Mouse (Mus musculus) left cerebral cortex, adult 2 months (tissue): ENCODE measurements around the gene Atp6v1fnb. TPM values are rescaled to one million over a fixed set of nuclear protein-coding genes. Genes with fewer than 3 reads are reported as not detected.

Source experiments
- DNase-seq, 2 experiments: peaks; one replicate each; pipeline ENCODE4 v3.0.0; 2021 to 2022; ENCODE audit warnings: low spot score in 2 of 2, mixed read lengths in 1 of 2; ENCODE audit errors: extremely low spot score in 1 of 2
- H3K27ac ChIP-seq: fragments of 200-600 bp; 2 replicates; pipeline ENCODE4 v1.8.1; 2022
- H3K4me3 ChIP-seq: fragments of 200-600 bp; 2 replicates; pipeline ENCODE4 v1.8.1; 2022
- CTCF ChIP-seq: fragments of 200-600 bp; IDR thresholded peaks from 2 replicates; pipeline ENCODE4 v1.8.1; 2022; ENCODE audit warnings: antibody characterized with exemption, mild to moderate bottlenecking, moderate library complexity
- intact Hi-C: fragments of 180-260 bp; cut with DNase I; formaldehyde crosslinking; loops from one replicate; pipeline ENCODE4 v1.15.1; 2025
- long read RNA-seq, 2 experiments: library from polyadenylated mRNA; stranded (forward); transcript quantifications; one replicate each; pipeline ENCODE4 v2.0.0; 2021; ENCODE audit warnings: borderline mapping rate in 2 of 2
- total RNA-seq, 2 experiments: library from RNA; stranded (reverse); gene quantifications; 2 replicates each; pipeline ENCODE4 v1.2.3; 2021

Gene Atp6v1fnb
- total RNA-seq: under 1 TPM; 0.54 to 0.72 TPM
- long read RNA-seq, experiment 1: 0 reads
- long read RNA-seq, experiment 2: 0 reads

DNA sequence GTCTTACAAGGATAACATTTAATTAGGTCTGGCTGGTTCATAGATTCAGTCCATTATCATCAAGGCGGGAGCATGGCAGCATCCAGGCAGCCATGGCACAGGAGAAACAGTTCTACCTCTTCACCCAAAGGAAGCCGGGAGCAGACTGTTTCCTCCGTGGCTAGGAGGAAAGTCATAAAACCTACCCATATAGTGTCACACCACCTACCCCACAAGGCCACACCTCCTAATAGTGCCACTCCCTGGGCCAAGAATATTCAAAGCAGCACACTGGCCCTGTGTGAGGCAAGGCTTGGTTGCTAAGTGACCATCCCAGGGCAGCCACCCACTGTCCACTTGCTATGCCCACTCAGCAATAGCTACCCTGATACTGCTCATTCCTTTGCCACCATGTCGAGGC lies at the start of gene Atp6v1fnb:
TSS of gene Atp6v1fnb (plus strand) at position 301 of the 400 bp plus-strand sequence.
- DNase-seq: no peak
- no peak for TF ChIP-seq CTCF
- H3K27ac ChIP-seq: no peak within 1 kb of the TSS
- intact Hi-C loops: no loop called here
- H3K4me3 ChIP-seq: no peak within 1 kb of the TSS

DNA sequence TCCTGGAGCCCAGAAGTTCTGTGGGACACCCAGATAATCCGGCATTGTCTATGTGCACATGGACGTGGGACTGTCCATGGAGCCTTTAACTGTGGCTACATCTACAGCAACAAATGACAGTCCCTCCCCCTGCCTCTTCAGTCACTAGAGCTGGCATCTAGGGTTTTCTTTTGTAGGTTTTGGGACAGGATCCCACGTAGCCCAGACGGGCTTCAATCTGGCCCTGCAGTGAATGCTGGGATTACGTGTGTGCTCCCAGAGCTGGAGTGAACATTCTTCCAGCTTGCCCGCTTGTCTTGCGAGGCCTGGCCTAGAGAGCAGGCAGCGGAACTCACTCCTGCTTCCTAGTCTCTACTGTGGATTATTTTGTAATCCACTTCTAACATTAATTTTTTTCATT lies 46.1 kb upstream of the Atp6v1fnb start:
- Histone ChIP-seq H3K27ac (no peak overlapping the region), H3K4me3 (no peak overlapping the region)
- intact Hi-C loops: no loop called here
- TF ChIP-seq CTCF: no peak
- DNase-seq: no peak

DNA sequence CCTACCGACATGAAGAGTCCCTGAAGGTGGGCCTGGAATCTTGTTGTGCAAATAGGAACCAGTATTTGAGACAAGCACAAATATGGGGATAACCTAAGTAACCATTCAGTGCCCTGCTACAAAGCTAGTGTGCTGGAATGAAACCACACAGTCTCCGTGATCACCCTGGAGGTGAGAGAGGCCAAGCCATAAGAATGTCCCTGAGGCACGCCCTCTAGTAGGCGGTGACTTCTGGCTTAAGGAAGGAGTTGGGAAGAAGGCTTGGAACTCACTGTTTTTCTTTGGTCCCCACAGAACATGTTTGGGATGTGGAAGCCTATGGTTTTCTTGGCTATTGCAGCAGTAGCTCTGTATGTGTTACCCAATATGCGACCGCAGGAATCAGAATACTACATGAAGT lies 44.9 kb upstream of the Atp6v1fnb start:
- H3K27ac ChIP-seq: no peak overlapping the region
- intact Hi-C loops: no loop called here
- H3K4me3 ChIP-seq: no peak overlapping the region
- TF ChIP-seq CTCF: no peak
- no peak for DNase-seq

DNA sequence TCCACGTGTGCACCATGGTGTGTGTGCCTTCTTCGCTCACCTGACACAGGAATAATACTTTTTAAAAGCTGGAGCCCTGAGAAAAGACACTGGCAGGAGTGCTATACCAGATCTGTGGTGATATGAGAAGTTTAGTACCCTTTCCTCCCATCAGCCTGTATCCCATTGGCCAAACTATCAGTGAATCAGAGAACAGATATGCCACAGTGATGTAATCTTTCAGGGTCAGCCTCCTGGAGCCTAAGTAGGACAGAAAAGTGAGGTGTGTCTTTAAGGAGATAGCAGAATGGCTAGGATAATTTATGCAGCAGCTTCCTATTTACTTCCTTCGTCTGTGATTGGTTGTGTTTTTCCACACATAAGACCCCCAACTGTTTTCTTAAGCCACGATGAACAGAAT lies 43.1 kb upstream of the Atp6v1fnb start:
- intact Hi-C loops: no loop called here
- Histone ChIP-seq H3K27ac (no peak overlapping the region), H3K4me3 (no peak overlapping the region)
- DNase-seq: no peak
- no peak for TF ChIP-seq CTCF

DNA sequence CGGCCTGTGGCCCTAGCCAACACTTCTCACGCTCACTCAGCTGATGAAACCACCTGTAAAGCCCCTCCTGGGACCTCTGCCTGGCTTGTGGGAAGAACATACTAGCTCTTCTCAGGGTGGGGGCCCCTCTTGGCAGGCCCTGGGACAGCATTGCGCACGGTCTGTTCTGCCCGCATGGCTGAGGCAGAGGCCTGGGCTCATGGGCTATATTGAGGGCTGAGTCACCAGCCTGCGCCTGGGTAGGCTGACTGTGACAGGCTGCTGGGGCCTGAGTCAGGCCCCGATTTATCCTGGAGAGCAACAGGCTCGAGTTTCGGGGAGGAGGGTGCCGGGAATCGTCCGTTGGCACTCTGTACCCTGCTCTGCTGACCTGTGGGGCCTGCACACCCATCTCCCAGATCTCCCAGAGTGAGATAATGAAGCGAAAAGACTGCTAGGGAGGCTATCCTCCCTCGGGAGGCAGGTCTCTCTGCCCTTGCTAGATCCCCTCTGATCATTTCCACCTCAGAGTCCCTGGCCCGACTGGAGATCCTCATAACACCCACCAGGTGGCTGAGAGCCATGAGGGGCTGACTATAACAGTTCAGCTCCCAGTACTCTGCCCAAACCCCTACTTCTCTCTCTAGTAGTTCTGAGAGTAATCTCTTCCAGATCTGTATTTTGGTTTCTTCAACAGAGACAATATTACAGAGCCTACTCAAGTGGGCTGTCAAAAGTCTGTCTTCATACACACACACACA lies 40.4 kb upstream of the Atp6v1fnb start:
- TF ChIP-seq CTCF: no peak
- no peak overlapping the region for H3K4me3 ChIP-seq
- no peak overlapping the region for H3K27ac ChIP-seq
- DNase-seq: no peak
- intact Hi-C loops: no loop called here

DNA sequence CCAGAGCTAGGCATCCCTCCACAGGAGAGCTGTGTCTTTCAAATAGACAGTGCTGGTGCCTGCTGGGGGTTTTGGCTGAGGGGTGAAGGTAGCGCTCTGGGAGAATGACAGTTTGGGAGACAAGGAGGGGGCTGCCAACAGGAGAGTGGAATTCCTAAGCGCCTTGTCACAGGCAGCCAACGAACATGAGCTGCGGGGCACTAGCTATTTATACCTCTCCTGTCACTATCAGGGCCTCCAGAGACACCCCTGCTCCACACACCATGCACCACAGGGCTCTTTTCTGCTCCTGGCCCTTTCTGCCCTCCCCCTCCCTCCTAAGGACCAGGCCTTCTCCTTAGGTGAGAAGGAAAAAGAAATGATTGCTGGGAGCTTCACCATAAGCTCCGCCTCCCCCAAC lies 39.8 kb upstream of the Atp6v1fnb start:
- no peak overlapping the region for H3K4me3 ChIP-seq
- H3K27ac ChIP-seq: no peak overlapping the region
- TF ChIP-seq CTCF: no peak
- intact Hi-C loops: no loop called here
- no peak for DNase-seq

DNA sequence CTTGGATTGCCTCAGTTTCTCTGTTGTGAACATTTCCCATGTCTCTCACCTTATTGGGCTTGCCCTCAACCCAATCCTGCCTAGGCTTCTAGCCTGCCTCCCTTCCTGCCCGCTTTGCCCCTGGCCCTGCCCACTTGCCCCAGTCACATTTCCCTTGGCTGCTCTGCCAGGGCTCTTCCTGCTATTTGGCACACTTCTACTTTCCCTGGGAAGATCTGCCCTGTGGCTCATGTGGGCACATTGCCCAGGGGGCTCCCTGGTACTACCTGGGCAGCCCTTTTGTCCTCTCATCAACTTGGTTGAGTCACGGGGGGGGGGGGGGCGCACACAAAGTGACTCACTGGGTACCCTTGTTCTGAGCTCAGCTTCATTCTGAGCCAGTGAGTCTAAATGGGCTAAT lies 39.1 kb upstream of the Atp6v1fnb start:
- Histone ChIP-seq H3K4me3 (no peak overlapping the region), H3K27ac (no peak overlapping the region)
- no peak for TF ChIP-seq CTCF
- no peak for DNase-seq
- intact Hi-C loops: no loop called here

DNA sequence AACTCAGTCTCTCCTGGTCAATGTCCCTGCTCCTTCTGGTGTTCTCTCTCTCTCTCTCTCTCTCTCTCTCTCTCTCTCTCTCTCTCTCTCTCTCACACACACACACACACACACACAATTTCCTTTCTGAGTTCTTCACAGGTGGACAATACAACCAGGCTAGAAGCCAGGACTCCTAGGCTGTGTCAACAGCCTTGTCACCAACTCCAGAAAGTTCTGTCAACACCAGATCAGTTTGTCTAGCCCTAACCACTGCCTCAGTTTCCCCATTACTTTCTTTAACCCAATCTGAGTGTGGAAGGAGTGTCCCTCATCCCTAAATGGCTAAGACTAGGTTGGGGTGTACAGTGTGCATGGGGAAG lies 38.6 kb upstream of the Atp6v1fnb start:
- no peak for DNase-seq
- intact Hi-C loops: no loop called here
- TF ChIP-seq CTCF: no peak
- Histone ChIP-seq H3K27ac (no peak overlapping the region), H3K4me3 (no peak overlapping the region; the same call in 1 of the 2 replicates)

DNA sequence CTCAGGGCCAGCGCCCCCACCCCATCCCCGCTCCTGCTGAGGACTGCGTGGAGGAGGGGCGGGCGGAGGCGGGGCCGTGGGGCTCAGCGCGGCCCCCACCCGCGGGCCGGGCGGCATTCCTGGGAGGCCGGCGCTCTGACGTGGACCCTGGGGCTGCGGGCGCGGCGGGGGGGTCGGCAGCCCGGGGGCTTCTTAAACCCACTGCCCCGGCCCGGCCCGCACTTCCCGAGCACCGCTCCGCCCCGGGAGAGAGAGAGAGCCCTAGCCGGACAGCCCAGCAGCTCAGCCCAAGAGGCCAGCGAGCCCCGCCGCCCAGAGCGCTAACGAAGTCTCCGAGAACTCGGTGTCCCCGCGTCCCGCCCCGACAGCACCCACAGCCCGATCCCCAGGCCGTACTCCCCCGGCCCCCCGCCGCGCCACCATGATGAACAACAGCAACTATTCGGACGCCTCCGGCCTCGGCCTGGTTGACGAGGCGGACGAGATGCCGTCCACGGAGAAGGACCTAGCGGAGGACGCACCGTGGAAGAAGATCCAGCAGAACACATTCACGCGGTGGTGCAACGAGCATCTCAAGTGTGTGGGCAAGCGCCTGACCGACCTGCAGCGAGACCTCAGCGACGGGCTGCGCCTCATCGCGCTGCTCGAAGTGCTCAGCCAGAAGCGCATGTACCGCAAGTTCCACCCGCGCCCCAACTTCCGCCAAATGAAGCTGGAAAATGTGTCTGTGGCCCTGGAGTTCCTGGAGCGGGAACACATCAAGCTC lies 38.0 kb upstream of the Atp6v1fnb start, which contains the start of gene Flnc:
TSS of gene Flnc (plus strand) at position 219 of the 766 bp plus-strand sequence.
- Histone ChIP-seq H3K27ac (no peak within 1 kb of the TSS), H3K4me3 (peak within 1 kb of the TSS; percentile 38)
- intact Hi-C loops: no loop called here
- DNase-seq: no peak
- TF ChIP-seq CTCF: no peak

DNA sequence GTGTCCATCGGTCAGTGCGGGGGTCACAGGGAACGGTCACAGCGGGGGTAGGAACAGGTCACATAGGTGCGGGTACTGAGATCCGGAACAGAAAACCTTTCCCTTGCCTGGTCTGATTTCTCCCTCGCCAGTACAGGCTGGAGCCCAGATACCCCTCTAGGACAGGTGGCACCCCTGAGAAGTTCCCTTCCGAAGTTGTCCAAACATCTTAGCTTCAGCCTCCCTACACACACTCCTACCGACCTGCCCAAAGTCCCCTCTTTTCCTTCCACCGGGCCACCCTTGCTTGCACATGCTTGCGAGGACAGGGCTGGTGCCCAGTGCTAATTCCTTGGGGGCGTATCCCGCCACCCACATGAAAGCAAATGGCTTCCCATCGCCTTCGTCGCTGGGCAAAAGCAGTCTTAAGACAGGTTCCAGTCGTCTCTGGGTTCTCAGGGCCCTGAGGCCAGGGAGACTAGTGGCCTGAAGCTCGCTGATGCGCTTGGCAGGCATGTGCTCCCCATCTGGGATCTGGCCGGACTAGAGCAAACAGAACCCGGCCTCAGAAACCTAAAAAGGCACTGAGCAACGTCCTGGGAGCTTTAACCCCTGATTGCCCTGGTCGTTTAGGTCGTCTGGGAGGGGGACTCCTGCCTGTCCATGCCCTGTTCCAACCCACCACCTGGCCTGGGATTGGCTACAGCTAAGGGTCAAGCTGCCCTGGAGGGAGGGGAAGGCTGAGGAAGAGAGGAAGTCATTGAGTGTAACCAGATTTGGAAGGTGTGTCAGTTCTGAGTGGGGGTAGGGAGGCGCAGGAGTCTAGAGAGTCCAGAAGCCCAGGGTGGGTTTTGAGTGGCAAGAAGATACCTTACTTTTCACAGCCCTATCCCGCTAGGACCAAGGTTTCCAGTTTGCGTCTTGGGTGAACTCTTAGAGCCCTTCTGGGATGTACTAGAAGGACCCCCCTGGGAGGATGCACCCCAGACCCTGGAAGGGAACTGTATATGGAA lies 37.1 kb upstream of the Atp6v1fnb start:
- no peak for TF ChIP-seq CTCF
- DNase-seq: no peak
- Histone ChIP-seq H3K4me3 (no peak overlapping the region; the same call in none of the 2 replicates), H3K27ac (no peak overlapping the region)
- intact Hi-C loops: no loop called here

DNA sequence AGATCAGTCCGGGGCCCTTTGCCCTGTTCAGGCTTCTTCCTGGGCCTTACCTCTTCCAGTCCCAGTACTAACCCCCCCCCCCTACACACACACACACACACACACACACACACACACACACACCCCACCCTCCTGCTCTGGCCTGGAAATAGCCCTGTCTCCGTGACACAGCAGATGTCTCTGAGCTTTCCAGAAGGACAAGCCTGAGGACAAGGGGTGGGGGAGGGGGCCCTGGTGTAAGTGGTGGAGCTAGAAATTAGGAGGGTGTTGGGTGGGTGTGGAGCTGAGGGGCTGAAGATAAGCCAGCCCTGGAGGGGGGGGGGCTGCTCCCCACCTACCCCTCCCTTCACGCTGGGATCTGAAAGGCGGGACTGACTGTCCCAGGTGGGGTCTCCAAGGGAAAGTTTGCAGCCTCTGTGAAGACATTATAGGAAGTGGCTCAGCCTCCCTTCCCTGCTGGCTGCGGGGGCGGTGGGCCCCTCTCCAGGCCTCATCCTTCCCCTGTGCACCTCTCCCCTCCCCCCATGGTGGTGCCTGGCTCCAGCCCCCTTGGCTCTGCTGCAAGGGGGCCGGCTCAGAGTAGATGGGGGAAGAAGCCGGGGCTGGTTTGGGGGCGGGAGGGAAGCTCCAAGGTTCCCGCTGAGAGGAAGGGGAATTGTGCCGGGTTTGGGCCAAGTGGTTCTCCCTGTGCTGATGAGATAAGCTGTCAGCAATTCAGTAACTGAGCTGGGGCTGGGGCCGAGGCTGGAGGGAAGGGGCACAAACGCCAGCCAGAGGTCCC lies 36.1 kb upstream of the Atp6v1fnb start:
- DNase-seq: no peak
- intact Hi-C loops: no loop called here
- Histone ChIP-seq H3K4me3 (no peak overlapping the region), H3K27ac (no peak overlapping the region)
- no peak for TF ChIP-seq CTCF
